Comparison of ENCODE assay signal across 22 mouse cellular contexts in the genomic region with DNA sequence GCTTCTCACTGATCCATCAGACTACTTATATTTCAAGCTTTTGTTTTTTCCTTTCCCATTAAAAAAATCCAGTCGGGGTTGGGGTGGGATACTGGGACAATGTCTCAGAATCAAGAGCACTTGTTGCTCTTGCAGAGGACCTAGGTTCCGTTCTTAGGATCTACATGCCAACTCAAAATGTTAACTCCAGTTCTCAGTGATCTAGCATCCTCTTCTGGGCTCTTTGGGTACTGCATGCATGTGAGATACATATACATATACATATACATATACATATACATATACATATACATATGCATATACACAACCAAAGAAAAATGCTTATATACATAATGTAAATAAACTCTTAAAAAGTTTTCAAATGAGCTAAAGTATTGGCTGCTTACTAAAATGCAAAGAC. TPM values are rescaled to one million over a fixed set of nuclear protein-coding genes. Genes with fewer than 3 reads are reported as not detected.
DNase-seq lines count a peak whose midpoint lies in the region; ATAC-seq and TF ChIP-seq lines count a peak whose summit lies in the region.
"Had no signal": no experiment of that assay in that cellular context is flagged by ENCODE, and none has a peak within 500 bp of the region (broad histone marks: within the 10 kb centered on the region; RNA-seq: fewer than 3 reads in every experiment).

No protein-coding gene starts in this region.

- H3K4me3 ChIP-seq in heart, adult 2 months, result no peak overlapping the region
- no peak overlapping the region for H3K4me3 ChIP-seq in liver, postnatal 0 days (ENCODE audit: low read depth, low read length)
- H3K4me3 ChIP-seq in liver, embryonic 11.5 days (ENCODE audit: low read depth, low read length), result no peak overlapping the region
- no peak overlapping the region for H3K4me3 ChIP-seq in E14TG2a.4 (replicated peaks; ENCODE audit: low read length)
- H3K4me3 ChIP-seq: liver, embryonic 15.5 days; midbrain, embryonic 12.5 days; myocyte; neural tube, embryonic 15.5 days had no signal

- H3K36me3 ChIP-seq in heart, adult 2 months (ENCODE audit: control insufficient read depth, insufficient read depth, low read length), result no peaks in the 10 kb centered on the region
- no peaks in the 10 kb centered on the region for H3K36me3 ChIP-seq in liver, postnatal 0 days (replicated peaks; ENCODE audit: insufficient read depth, low read length)
- H3K36me3 ChIP-seq in liver, embryonic 11.5 days (ENCODE audit: control insufficient read depth, insufficient read depth, low read length), result no peaks in the 10 kb centered on the region
- no peaks in the 10 kb centered on the region for H3K36me3 ChIP-seq in E14TG2a.4 (ENCODE audit: insufficient read depth, low read length)
- H3K36me3 ChIP-seq in splenic B cell, adult 2 months (ENCODE audit: control insufficient read depth, insufficient read depth, low read length, poor library complexity, severe bottlenecking), result no peaks in the 10 kb centered on the region
- H3K36me3 ChIP-seq: liver, embryonic 15.5 days; midbrain, embryonic 12.5 days; neural tube, embryonic 15.5 days had no signal

- H3K9ac ChIP-seq in heart, adult 2 months (ENCODE audit: low read depth, low read length), result no peak overlapping the region
- no peak overlapping the region for H3K9ac ChIP-seq in liver, postnatal 0 days (replicated peaks)
- H3K9ac ChIP-seq in liver, embryonic 11.5 days (ENCODE audit: low read depth, low read length), result no peak overlapping the region
- H3K9ac ChIP-seq: liver, embryonic 15.5 days; midbrain, embryonic 12.5 days; neural tube, embryonic 15.5 days had no signal

- H3K27me3 ChIP-seq in heart, adult 2 months (ENCODE audit: control insufficient read depth, insufficient read depth, low read length), result no peaks in the 10 kb centered on the region
- 0 out of 2 replicates have a peak, but pooled peaks cover 3% of the 10 kb centered on the region for H3K27me3 ChIP-seq in liver, postnatal 0 days (ENCODE audit: insufficient read depth, low read length)
- no peaks in the 10 kb centered on the region for H3K27me3 ChIP-seq in liver, embryonic 11.5 days (replicated peaks; ENCODE audit: control insufficient read depth, insufficient read depth, low read length)
- no peaks in the 10 kb centered on the region for H3K27me3 ChIP-seq in E14TG2a.4 (ENCODE audit: insufficient read depth, low read length)
- H3K27me3 ChIP-seq in splenic B cell, adult 2 months (ENCODE audit: control insufficient read depth, insufficient read depth, low read length, poor library complexity, severe bottlenecking), result no peaks in the 10 kb centered on the region
- H3K27me3 ChIP-seq: liver, embryonic 15.5 days; midbrain, embryonic 12.5 days; neural tube, embryonic 15.5 days had no signal

- no peak for ATAC-seq in liver, postnatal 0 days
- no peak for ATAC-seq in liver, embryonic 11.5 days (replicated peaks; ENCODE audit: low FRiP score)
- ATAC-seq: hindbrain, embryonic 16.5 days had no signal

- no peak overlapping the region for H3K4me2 ChIP-seq in liver, postnatal 0 days (ENCODE audit: low read depth, low read length)
- no peak overlapping the region for H3K4me2 ChIP-seq in liver, embryonic 11.5 days
- H3K4me2 ChIP-seq: liver, embryonic 15.5 days; midbrain, embryonic 12.5 days; neural tube, embryonic 15.5 days had no signal

- H3K4me1 ChIP-seq in heart, adult 2 months (ENCODE audit: control insufficient read depth, insufficient read depth, low read length), result no peaks in the 10 kb centered on the region; the same call in 1 of the 2 replicates
- H3K4me1 ChIP-seq in liver, postnatal 0 days (ENCODE audit: insufficient read depth), result peaks cover 3% of the 10 kb centered on the region; the same call in 1 of the 2 replicates
- H3K4me1 ChIP-seq in liver, embryonic 11.5 days (replicated peaks; ENCODE audit: control insufficient read depth, insufficient read depth, low read length), result no peaks in the 10 kb centered on the region
- H3K4me1 ChIP-seq in E14TG2a.4 (replicated peaks; ENCODE audit: low read depth, low read length), result peaks cover 12% of the 10 kb centered on the region
- H3K4me1 ChIP-seq: midbrain, embryonic 12.5 days had no signal

- H3K9me3 ChIP-seq in liver, postnatal 0 days (ENCODE audit: low read length), result no peaks in the 10 kb centered on the region
- H3K9me3 ChIP-seq in liver, embryonic 11.5 days (ENCODE audit: control insufficient read depth, low read length), result no peaks in the 10 kb centered on the region
- no peaks in the 10 kb centered on the region for H3K9me3 ChIP-seq in E14TG2a.4 (ENCODE audit: low read length)
- H3K9me3 ChIP-seq: liver, embryonic 15.5 days; midbrain, embryonic 12.5 days; neural tube, embryonic 15.5 days had no signal

- peak; percentile 26 for TF ChIP-seq CTCF in heart, adult 2 months (IDR thresholded peaks at IDR 0.05)
- TF ChIP-seq CTCF in liver, postnatal 0 days (IDR thresholded peaks at IDR 0.05; ENCODE audit: low read depth), result peak; percentile 57
- peak; percentile 91 for TF ChIP-seq CTCF in E14TG2a.4 (conservative IDR thresholded peaks at IDR 0.05; ENCODE audit: low read length)

- H3K79me2 ChIP-seq in heart, adult 2 months (replicated peaks; ENCODE audit: control insufficient read depth, insufficient read depth, low read length), result no peaks in the 10 kb centered on the region

- intact Hi-C loops in heart, adult 2 months (cut with DNase I), result loop anchor here (10.0 kb wide), 1 partner anchor 75 kb away; no protein-coding TSS in a partner anchor

- no peak overlapping the region for H3K27ac ChIP-seq in heart, adult 2 months
- H3K27ac ChIP-seq in liver, postnatal 0 days (ENCODE audit: low read depth), result no peak overlapping the region
- no peak overlapping the region for H3K27ac ChIP-seq in liver, embryonic 11.5 days (ENCODE audit: low read depth, low read length)
- H3K27ac ChIP-seq: liver, embryonic 15.5 days; midbrain, embryonic 12.5 days; neural tube, embryonic 15.5 days had no signal

- no peak for TF ChIP-seq POLR2A in heart, adult 2 months (IDR thresholded peaks at IDR 0.05; ENCODE audit: insufficient read depth, low read depth, low read length)

- WGBS in heart, adult 2 months, result 82% methylated on average over 2 of the region's 2 CpGs
- WGBS in liver, postnatal 0 days (ENCODE audit: insufficient replicate concordance), result 76% methylated on average over 2 of the region's 2 CpGs
- WGBS in liver, embryonic 11.5 days, result 87% methylated on average over 2 of the region's 2 CpGs

- no peak for DNase-seq in heart, adult 2 months
- no peak for DNase-seq in heart, adult 9 months (ENCODE audit: low spot score in 2 of 2)
- no peak for DNase-seq in liver, postnatal 0 days
- DNase-seq in liver, embryonic 11.5 days (ENCODE audit: low spot score), result no peak
- peak; percentile 30 for DNase-seq in splenic B cell, adult 2 months (ENCODE audit: low read depth, low spot score)
- DNase-seq in cerebellum, adult 9-10 months, result no peak
- DNase-seq: adrenal gland, postnatal 25 days; cerebellum, adult 8-10 months; gastrocnemius, postnatal 14 days; kidney, adult 9 months; kidney, postnatal 4 days; left cerebral cortex, postnatal 4 days; right cerebral cortex, postnatal 25 days; thymus, postnatal 4 days had no signal

- TF ChIP-seq EP300 in heart, adult 2 months (IDR thresholded peaks at IDR 0.05; ENCODE audit: insufficient read depth, low read depth, low read length), result no peak
- no peak for TF ChIP-seq EP300 in liver, postnatal 0 days (IDR thresholded peaks at IDR 0.05; ENCODE audit: low read depth)

RNA-seq across cellular contexts. Expression of a gene that starts 33.4 kb away (rescaled TPM):
- under 1 TPM; 0.52 to 0.68 TPM for total RNA-seq in heart, adult 2 months (2021)
- 0.45 and 1.0 TPM in 2 replicates for polyA plus RNA-seq in heart, adult 2 months (2012; rRNA removed)
- polyA plus RNA-seq in liver, postnatal 0 days (2015; fragmentation: Nextera tagmentation; extraction: Ambion mirVana), result 23.8 and 28.8 TPM in 2 replicates
- polyA plus RNA-seq in liver, embryonic 11.5 days (2014; fragmentation: Nextera tagmentation; extraction: Ambion mirVana), result 85.1 and 93.8 TPM in 2 replicates

RNA-seq across cellular contexts. Expression of a gene that starts 46.7 kb away (rescaled TPM):
- total RNA-seq in heart, adult 2 months (2021), result not detected
- 0.20 and 0.76 TPM in 2 replicates for polyA plus RNA-seq in heart, adult 2 months (2012; rRNA removed)
- polyA plus RNA-seq in liver, postnatal 0 days (2015; fragmentation: Nextera tagmentation; extraction: Ambion mirVana), result 0.16 and 0.17 TPM in 2 replicates
- polyA plus RNA-seq in liver, embryonic 11.5 days (2014; fragmentation: Nextera tagmentation; extraction: Ambion mirVana), result 0.14 and 0.41 TPM in 2 replicates
- total RNA-seq: heart, adult 8-10 months; heart, postnatal 25 days had no signal

Comparison
In these comparisons a context has a peak if more than half of its experiments do, and no peak if none do; other contexts are left out.
1. CTCF ChIP-seq: peak in every context shown above with its lines; median percentile 91 in E14TG2a.4; 57 in liver, postnatal 0 days; 26 in heart, adult 2 months.
2. RNA of a gene that starts 33.4 kb away (polyA plus RNA-seq): 85.1 to 93.8 TPM in liver, embryonic 11.5 days and 23.8 to 28.8 TPM in liver, postnatal 0 days; 0.45 to 1.0 TPM in heart, adult 2 months; every median in the first group is over 10 times any median in the second.